8 mouse cellular contexts compared by ENCODE assay signal in genomic region chrX:50602881-50603280, GRCm38 (mm10).
DNase-seq lines count a peak whose midpoint lies in the region; ATAC-seq and TF ChIP-seq lines count a peak whose summit lies in the region.
"Not testable (repeated sequence)": the region's sequence is repeated elsewhere in the genome, so short reads cannot be mapped to it uniquely, and the experiment has no call there.

No protein-coding gene starts in this region.

- H3K27ac ChIP-seq in forebrain, embryonic 13.5 days; heart, postnatal 0 days (ENCODE audit: low read depth); liver, embryonic 13.5 days; midbrain, embryonic 12.5 days (replicated peaks): not testable (repeated sequence)

- H3K27me3 ChIP-seq in forebrain, embryonic 13.5 days; heart, postnatal 0 days (ENCODE audit: control insufficient read depth, insufficient read depth, low read length); liver, embryonic 13.5 days; midbrain, embryonic 12.5 days: not testable (repeated sequence)

- H3K4me1 ChIP-seq in forebrain, embryonic 13.5 days; heart, postnatal 0 days (ENCODE audit: control insufficient read depth, insufficient read depth); liver, embryonic 13.5 days (replicated peaks); midbrain, embryonic 12.5 days: not testable (repeated sequence)

- H3K9me3 ChIP-seq in forebrain, embryonic 13.5 days (replicated peaks); heart, postnatal 0 days (replicated peaks; ENCODE audit: control insufficient read depth, low read length); liver, embryonic 13.5 days (replicated peaks); midbrain, embryonic 12.5 days: not testable (repeated sequence)

- H3K9ac ChIP-seq in forebrain, embryonic 13.5 days; heart, postnatal 0 days (replicated peaks; ENCODE audit: low read depth, low read length); liver, embryonic 13.5 days; midbrain, embryonic 12.5 days (replicated peaks): not testable (repeated sequence)

- DNase-seq in c-Kit-positive CD71-negative TER-119-negative erythroid progenitor cells, embryonic 14.5 days (ENCODE audit: low read depth) = peak; percentile 37
- not testable (repeated sequence) for DNase-seq in heart, postnatal 0 days (ENCODE audit: low spot score)
- DNase-seq in kidney, adult 11 months = peak; percentile 92
- peak; percentile 52 for DNase-seq in liver, embryonic 13.5 days
- peak; percentile 87 for DNase-seq in retina, postnatal 1 day

- ATAC-seq in CD4-positive, CD25-positive, alpha-beta regulatory T cell, adult 4 months = peak; percentile 24
- peak; percentile 66 for ATAC-seq in forebrain, embryonic 13.5 days
- ATAC-seq in heart, postnatal 0 days (ENCODE audit: insufficient read depth, low read depth) = peak; percentile 70
- ATAC-seq in liver, embryonic 13.5 days (ENCODE audit: low read depth) = peak; percentile 66
- peak; percentile 63; the same call in 1 of the 2 replicates for ATAC-seq in midbrain, embryonic 12.5 days (ENCODE audit: low FRiP score, low read depth)

- TF ChIP-seq CTCF in heart, postnatal 0 days (IDR thresholded peaks at IDR 0.05; ENCODE audit: low read depth) = peak; percentile 57

- peak overlapping the region; percentile 23; the same call in 1 of the 2 replicates for H3K4me3 ChIP-seq in forebrain, embryonic 13.5 days
- peak overlapping the region; percentile 31 for H3K4me3 ChIP-seq in heart, postnatal 0 days (ENCODE audit: low read depth, low read length)
- peak overlapping the region; percentile 37 for H3K4me3 ChIP-seq in liver, embryonic 13.5 days (replicated peaks)
- H3K4me3 ChIP-seq in midbrain, embryonic 12.5 days = peak overlapping the region; percentile 24

- TF ChIP-seq EP300 in heart, postnatal 0 days (IDR thresholded peaks at IDR 0.05; ENCODE audit: low read depth) = not testable (repeated sequence)

- not testable (repeated sequence) for H3K36me3 ChIP-seq in forebrain, embryonic 13.5 days (ENCODE audit: poor library complexity, severe bottlenecking); heart, postnatal 0 days (replicated peaks; ENCODE audit: control insufficient read depth, insufficient read depth, low read length); liver, embryonic 13.5 days; midbrain, embryonic 12.5 days

- 81% methylated on average over 3 of the region's 3 CpGs for WGBS in forebrain, embryonic 13.5 days
- 63% methylated on average over 3 of the region's 3 CpGs for WGBS in heart, postnatal 0 days
- 44% methylated on average over 3 of the region's 3 CpGs for WGBS in liver, embryonic 13.5 days (ENCODE audit: insufficient replicate concordance)
- WGBS in midbrain, embryonic 12.5 days = 53% methylated on average over 3 of the region's 3 CpGs

- H3K4me2 ChIP-seq in forebrain, embryonic 13.5 days = peak overlapping the region; percentile 27
- peak overlapping the region; percentile 43; the same call in 1 of the 2 replicates for H3K4me2 ChIP-seq in heart, postnatal 0 days (ENCODE audit: low read depth, low read length)
- peak overlapping the region; percentile 32 for H3K4me2 ChIP-seq in liver, embryonic 13.5 days
- peak overlapping the region; percentile 35 for H3K4me2 ChIP-seq in midbrain, embryonic 12.5 days (replicated peaks)
